Mouse (Mus musculus): ENCODE results near the gene Vhl.
"Not testable (repeated sequence)": the region's sequence is repeated elsewhere in the genome, so short reads cannot be mapped to it uniquely, and the experiment has no call there.

Gene Vhl

GRCm38 (mm10) chr6:113661353-113662241 lies 37.8 kb downstream of the Vhl start:
- DNase-seq (ENCODE audit: low spot score): peak; percentile 54

- DNase-seq (ENCODE audit: low spot score): no peak
These were observed 39.4 kb downstream of the Vhl start for GRCm38 (mm10) chr6:113662964-113663700.

- no peak for DNase-seq (ENCODE audit: low spot score)
These were observed 40.5 kb downstream of the Vhl start for GRCm38 (mm10) chr6:113664305-113664704.

- DNase-seq (ENCODE audit: low spot score): no peak
These were observed 43.9 kb downstream of the Vhl start for GRCm38 (mm10) chr6:113667611-113668122.

GRCm38 (mm10) chr6:113668287-113669154 lies 44.8 kb downstream of the Vhl start:
- peak; percentile 46 for DNase-seq (ENCODE audit: low spot score)

- DNase-seq (ENCODE audit: low spot score): peak; percentile 31
These were observed 46.1 kb downstream of the Vhl start for GRCm38 (mm10) chr6:113669821-113670220.

GRCm38 (mm10) chr6:113672029-113672428 lies 48.3 kb downstream of the Vhl start:
- not testable (repeated sequence) for DNase-seq (ENCODE audit: low spot score)

- no peak for DNase-seq (ENCODE audit: low spot score)
These were observed 49.2 kb downstream of the Vhl start for GRCm38 (mm10) chr6:113672989-113673388.

- DNase-seq (ENCODE audit: low spot score): no peak
These were observed 51.5 kb downstream of the Vhl start for GRCm38 (mm10) chr6:113675234-113675633.

GRCm38 (mm10) chr6:113675991-113676390 lies 52.2 kb downstream of the Vhl start:
- no peak for DNase-seq (ENCODE audit: low spot score)

GRCm38 (mm10) chr6:113677070-113677734 lies 53.4 kb downstream of the Vhl start:
- DNase-seq (ENCODE audit: low spot score): no peak

- DNase-seq (ENCODE audit: low spot score): no peak
These were observed 54.7 kb downstream of the Vhl start for GRCm38 (mm10) chr6:113678246-113679012.

GRCm38 (mm10) chr6:113679993-113680566 lies 56.3 kb downstream of the Vhl start:
- no peak for DNase-seq (ENCODE audit: low spot score)

All from spleen, adult 12 weeks (tissue).